Mouse (Mus musculus) olfactory bulb, adult 2 months (tissue): Measurements from ENCODE around the gene Sdhc. TPM values are rescaled to one million over a fixed set of nuclear protein-coding genes. Genes with fewer than 3 reads are reported as not detected.
"Not testable (repeated sequence)": the region's sequence is repeated elsewhere in the genome, so short reads cannot be mapped to it uniquely, and the experiment has no call there.

Source experiments
- H3K27ac ChIP-seq: fragments of 200-500 bp; 2 replicates; pipeline ENCODE4 v1.5.1; 2012; ENCODE audit warnings: low read depth, low read length; ENCODE audit not compliant: insufficient read depth
- H3K4me1 ChIP-seq: fragments of 200-500 bp; 2 replicates; pipeline ENCODE4 v1.6.1; 2012; ENCODE audit warnings: low read length; ENCODE audit not compliant: control insufficient read depth, insufficient read depth
- H3K4me3 ChIP-seq: fragments of 200-500 bp; 2 replicates; pipeline ENCODE4 v1.5.1; 2012; ENCODE audit warnings: mild to moderate bottlenecking, low read depth, low read length, moderate library complexity; ENCODE audit not compliant: insufficient read depth
- CTCF ChIP-seq: fragments of 200-500 bp; IDR thresholded peaks from 2 replicates; pipeline ENCODE4 v1.5.1; 2012; ENCODE audit warnings: low read depth, mild to moderate bottlenecking, low read length, moderate library complexity; ENCODE audit not compliant: insufficient read depth
- POLR2A ChIP-seq: fragments of 200-500 bp; IDR thresholded peaks from 2 replicates; pipeline ENCODE4 v1.6.1; 2012; ENCODE audit warnings: mild to moderate bottlenecking, low read depth, low read length, moderate library complexity; ENCODE audit not compliant: insufficient read depth
- WGBS: fragments of 180-500 bp; shearing (Covaris S2); methylation state at CpG from one replicate; pipeline ENCODE4 v1.1.7; 2018; 5-methylcytosine and 5-hydroxymethylcytosine counted together
- polyA plus RNA-seq: library from polyadenylated mRNA; stranded (reverse); fragments of >200 nt; gene quantifications from 2 replicates; pipeline ENCODE4 v1.2.4, GENCODE M21; 2012; ENCODE audit warnings: low replicate concordance; ENCODE audit not compliant: missing spikeins, insufficient read depth, insufficient read length

The Sdhc gene
- polyA plus RNA-seq, 1 experiment, result not detected

DNA sequence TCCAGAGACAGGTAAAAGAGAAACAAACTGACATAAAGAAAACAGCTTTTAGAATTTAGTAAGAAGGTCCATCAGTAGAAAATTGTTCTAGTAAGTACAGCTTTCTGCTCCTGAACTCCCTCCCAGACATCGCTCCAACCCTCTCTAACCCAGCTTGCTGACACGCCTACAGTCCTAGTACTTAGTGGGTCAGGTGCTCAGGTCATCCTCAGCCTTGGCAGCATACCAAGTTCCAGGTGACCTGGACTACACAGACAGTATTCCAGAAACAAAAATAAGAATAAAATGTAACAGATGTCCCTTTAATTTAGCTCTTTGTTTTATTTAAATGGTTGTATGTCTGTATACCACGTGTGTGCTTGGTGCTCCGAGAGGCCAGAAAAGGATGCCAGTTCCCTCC lies 1.6 kb upstream of the Sdhc start:
- TF ChIP-seq POLR2A, result no peak
- no peak for TF ChIP-seq CTCF
- H3K4me1 ChIP-seq, result peaks cover 10% of the 10 kb centered on the region
- WGBS, result 83% methylated on average over 4 of the region's 4 CpGs
- H3K4me3 ChIP-seq, result no peak overlapping the region
- no peak overlapping the region for H3K27ac ChIP-seq

DNA sequence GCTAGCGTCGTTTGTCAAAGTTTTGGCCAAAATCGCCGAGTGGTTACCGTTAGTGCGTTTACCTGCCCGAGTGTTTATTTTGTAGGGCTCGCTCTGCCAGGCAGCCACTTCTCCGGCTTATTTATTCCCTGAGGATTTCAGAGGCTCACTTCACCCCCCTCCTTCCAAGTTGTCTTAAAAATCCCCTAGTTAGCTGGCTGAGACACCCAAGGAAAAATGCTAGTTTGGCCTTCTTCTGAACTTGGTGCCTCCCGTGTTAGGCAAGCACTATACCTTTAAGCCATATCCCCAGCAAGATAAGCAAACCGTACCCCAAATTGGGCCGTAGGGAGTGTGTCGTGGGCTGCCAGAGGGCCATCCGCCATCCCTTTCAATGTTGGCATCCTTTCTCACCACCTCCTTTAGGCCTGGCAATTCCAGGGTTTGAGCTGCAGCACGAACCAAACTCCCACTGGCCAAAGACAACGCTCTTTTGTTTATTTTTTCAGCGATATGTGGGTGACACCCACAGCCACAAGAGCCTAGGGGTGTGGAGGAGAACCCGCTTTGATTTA lies 512 bp upstream of the Sdhc start:
- Histone ChIP-seq H3K27ac (peak overlapping the region; percentile 94), H3K4me3 (peak overlapping the region; percentile 98), H3K4me1 (peaks cover 8% of the 10 kb centered on the region)
- no peak for TF ChIP-seq CTCF
- TF ChIP-seq POLR2A, result no peak
- 4% methylated on average over 18 of the region's 18 CpGs for WGBS

- not testable (repeated sequence) for H3K4me1 ChIP-seq, H3K4me3 ChIP-seq, H3K27ac ChIP-seq
- 60% methylated on average over 11 of the region's 11 CpGs for WGBS
Observed at GRCm38 (mm10) chr1:171142981-171143380, 7.4 kb downstream of the Sdhc start.

GRCm38 (mm10) chr1:171137486-171138155 lies 12.8 kb downstream of the Sdhc start:
- not testable (repeated sequence) for H3K27ac ChIP-seq, H3K4me3 ChIP-seq
- WGBS, result 88% methylated on average over 8 of the region's 8 CpGs

GRCm38 (mm10) chr1:171135600-171135999 lies 14.8 kb downstream of the Sdhc start:
- no peak overlapping the region for H3K27ac ChIP-seq
- 94% methylated on average over 2 of the region's 2 CpGs for WGBS
- no peaks in the 10 kb centered on the region for H3K4me1 ChIP-seq
- no peak for TF ChIP-seq CTCF
- TF ChIP-seq POLR2A, result no peak
- no peak overlapping the region for H3K4me3 ChIP-seq

More at GRCm38 (mm10) chr1:171137486-171138155, 12.8 kb downstream of the Sdhc start:
- H3K4me1 ChIP-seq, result not testable (repeated sequence)

DNA sequence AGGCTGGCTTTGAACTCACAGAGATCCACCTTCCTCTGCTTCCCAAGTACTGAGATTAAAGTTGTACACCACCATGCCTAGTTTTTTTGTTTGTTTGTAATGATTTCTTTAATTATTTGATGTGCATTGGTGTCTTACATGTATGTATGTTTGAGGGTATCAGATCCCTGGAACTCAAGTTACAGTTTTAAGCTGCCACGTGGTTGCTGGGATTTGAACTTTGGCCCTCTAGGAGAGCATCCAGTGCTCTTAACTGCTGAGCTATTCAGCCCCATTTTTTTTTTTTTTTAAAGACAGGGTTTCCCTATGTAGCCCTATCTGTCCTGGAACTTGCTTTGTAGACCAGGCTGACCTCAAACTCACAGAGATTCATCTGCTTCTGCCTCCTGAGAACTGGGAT lies 19.4 kb downstream of the Sdhc start:
- TF ChIP-seq CTCF (no peak), POLR2A (no peak)
- no peak overlapping the region for H3K27ac ChIP-seq
- WGBS, result 88% methylated on average over 1 of the region's 1 CpGs
- no peak overlapping the region for H3K4me3 ChIP-seq
- H3K4me1 ChIP-seq, result no peaks in the 10 kb centered on the region

DNA sequence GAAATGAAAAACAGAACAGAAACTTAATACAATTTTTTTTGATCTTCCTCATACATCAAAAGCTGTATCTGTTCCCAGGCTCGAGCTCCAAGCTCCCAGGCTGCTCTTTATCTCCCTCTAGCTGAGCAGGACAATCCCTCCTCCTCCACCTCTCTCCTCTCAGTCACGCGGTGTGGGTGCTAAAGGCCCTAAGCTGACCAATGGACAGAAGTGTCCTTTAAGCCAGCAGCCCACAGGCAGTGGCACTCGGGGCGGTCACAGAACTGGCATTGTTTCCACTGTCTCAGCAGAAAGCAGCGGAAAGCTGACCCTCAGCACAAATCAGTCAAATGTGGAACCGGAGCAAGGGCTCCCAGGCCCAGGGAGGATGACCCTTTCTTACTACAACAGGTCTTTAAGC lies 21.2 kb downstream of the Sdhc start:
- no peak overlapping the region for H3K4me3 ChIP-seq
- no peak for TF ChIP-seq CTCF
- no peak for TF ChIP-seq POLR2A
- H3K27ac ChIP-seq, result no peak overlapping the region
- WGBS, result 54% methylated on average over 7 of the region's 7 CpGs
- H3K4me1 ChIP-seq, result no peaks in the 10 kb centered on the region

GRCm38 (mm10) chr1:171124398-171124797 lies 26.0 kb downstream of the Sdhc start:
- H3K4me3 ChIP-seq, result no peak overlapping the region
- 93% methylated on average over 5 of the region's 5 CpGs for WGBS
- no peaks in the 10 kb centered on the region for H3K4me1 ChIP-seq
- H3K27ac ChIP-seq, result no peak overlapping the region
- TF ChIP-seq POLR2A (no peak), CTCF (no peak)

- no peak overlapping the region for H3K27ac ChIP-seq
- WGBS, result 44% methylated on average over 7 of the region's 7 CpGs
- TF ChIP-seq POLR2A, result no peak
- TF ChIP-seq CTCF, result no peak
- no peaks in the 10 kb centered on the region for H3K4me1 ChIP-seq
- H3K4me3 ChIP-seq, result no peak overlapping the region
Observed at GRCm38 (mm10) chr1:171122932-171123331, 27.5 kb downstream of the Sdhc start.

DNA sequence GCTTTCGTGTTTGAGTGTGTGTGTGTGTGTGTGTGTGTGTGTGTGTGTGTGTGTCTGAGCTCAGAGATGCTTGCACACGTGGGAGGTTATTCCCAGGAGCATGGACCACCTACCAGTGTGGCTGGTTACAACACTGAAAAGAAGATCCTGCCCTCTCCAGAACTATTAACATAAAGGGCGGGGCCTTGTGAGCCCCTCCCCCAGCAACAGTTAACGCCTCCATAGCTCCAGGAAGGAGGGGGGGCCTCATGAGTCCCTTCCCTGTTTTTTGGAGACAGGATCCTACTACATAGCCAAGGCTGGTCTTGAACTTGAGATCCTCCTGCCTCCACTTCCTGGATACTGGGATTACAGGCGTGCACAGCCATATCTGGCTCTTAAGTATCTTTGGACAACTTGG lies 28.6 kb downstream of the Sdhc start:
- Histone ChIP-seq H3K4me3 (no peak overlapping the region), H3K4me1 (no peaks in the 10 kb centered on the region), H3K27ac (no peak overlapping the region)
- no peak for TF ChIP-seq CTCF
- TF ChIP-seq POLR2A, result no peak
- 49% methylated on average over 5 of the region's 5 CpGs for WGBS
